In genomic region chr3:68495096-68495735, GRCm38 (mm10) we compare ENCODE assay signal across 8 mouse cellular contexts.
A peak's percentile ranks its signal among the peaks of the same experiment; 100 is the strongest.
DNase-seq lines count a peak whose midpoint lies in the region; ATAC-seq lines count a peak whose summit lies in the region.

No protein-coding gene starts in this region.

- WGBS in lung, embryonic 15.5 days, result under 1% methylated on average over 38 of the region's 38 CpGs

- H3K27me3 ChIP-seq in lung, embryonic 15.5 days, result no peaks in the 10 kb centered on the region

- peak overlapping the region; percentile 88 for H3K4me2 ChIP-seq in lung, embryonic 15.5 days

- H3K9ac ChIP-seq in lung, embryonic 15.5 days, result peak overlapping the region; percentile 91

- peak overlapping the region; percentile 99 for H3K27ac ChIP-seq in lung, embryonic 15.5 days

- peak; percentile 30; the same call in 1 of the 2 replicates for ATAC-seq in lung, embryonic 15.5 days (ENCODE audit: borderline replicate concordance, extremely low read depth, low FRiP score, low TSS enrichment)

- H3K36me3 ChIP-seq in lung, embryonic 15.5 days, result no peaks in the 10 kb centered on the region

- H3K9me3 ChIP-seq in lung, embryonic 15.5 days, result no peaks in the 10 kb centered on the region

- peaks cover 39% of the 10 kb centered on the region for H3K4me1 ChIP-seq in lung, embryonic 15.5 days

- H3K4me3 ChIP-seq in lung, embryonic 15.5 days, result peak overlapping the region; percentile 93

- intact Hi-C loops in heart, postnatal 25 days (cut with DNase I), result loop anchor here (5.0 kb wide), 1 partner anchor 438 kb away; no protein-coding TSS in a partner anchor

- peak; percentile 12 for DNase-seq in adipocyte (ENCODE audit: low spot score)
- DNase-seq in cerebellum, postnatal 10 days, result peak; percentile 66 to 74
- peak; percentile 57 for DNase-seq in forelimb bud, embryonic 11.5 days (ENCODE audit: low read depth, low spot score)
- peak; percentile 51 for DNase-seq in heart, postnatal 25 days (ENCODE audit: low spot score)
- DNase-seq in layer of hippocampus, adult 8-10 months (ENCODE audit: low spot score in 2 of 2), result peak; percentile 51 to 58
- peak; percentile 72 for DNase-seq in right cerebral cortex, adult 18-20 months
- DNase-seq in natural killer cell, adult 2 months (ENCODE audit: low spot score in 2 of 2), result no peak

Comparison
In these comparisons a context has a peak if more than half of its experiments do, and no peak if none do; other contexts are left out.
1. DNase-seq: peak in adipocyte (single experiment), cerebellum, postnatal 10 days (2 of 2), forelimb bud, embryonic 11.5 days (single experiment), heart, postnatal 25 days (single experiment), layer of hippocampus, adult 8-10 months (2 of 2) and right cerebral cortex, adult 18-20 months (single experiment); none in natural killer cell, adult 2 months (0 of 2).